Mouse (Mus musculus): ENCODE measurements around the gene Cldn22. TPM values are rescaled to one million over a fixed set of nuclear protein-coding genes. Genes with fewer than 3 reads are reported as not detected.

Gene Cldn22
- total and polyA plus RNA-seq, 3 experiments, result not detected

GRCm38 (mm10) chr8:47786323-47786722 is 38.0 kb upstream of the Cldn22 start (continued):
- TF ChIP-seq MAX (IDR thresholded peaks at IDR 0.05; ENCODE audit: low read length), result no peak

DNA sequence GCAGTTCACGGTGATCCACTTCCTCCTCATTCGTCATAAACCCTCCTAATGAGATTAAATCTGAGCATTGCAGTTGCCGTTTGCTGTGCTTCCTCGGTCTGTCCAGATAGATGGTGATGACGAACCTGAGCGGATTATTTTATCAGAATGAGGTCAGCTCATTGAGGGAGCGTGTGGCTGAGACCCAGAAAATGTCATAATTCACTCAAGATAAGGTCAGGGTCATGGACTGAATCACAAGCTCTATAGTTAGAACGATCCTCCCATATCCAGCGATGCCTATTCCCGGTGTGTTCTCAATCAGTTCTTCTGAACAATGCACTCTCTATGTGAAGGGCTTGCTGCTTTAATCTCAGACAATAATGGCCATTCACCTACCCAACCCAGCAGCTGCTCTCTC is 36.6 kb upstream of the Cldn22 start:
- H3K79me2 ChIP-seq (ENCODE audit: control insufficient read depth, insufficient read depth, low read length, poor library complexity), result no peaks in the 10 kb centered on the region
- no peak overlapping the region for H3K9ac ChIP-seq (ENCODE audit: control insufficient read depth, low read depth, low read length, poor library complexity, severe bottlenecking)
- no peak overlapping the region for H3K4me3 ChIP-seq (ENCODE audit: control insufficient read depth in 1 of 2, insufficient read depth in 1 of 2, low read depth in 2 of 2, low read length in 2 of 2)
- peak; percentile 8 for DNase-seq (ENCODE audit: low read depth, low spot score)
- H3K9me3 ChIP-seq (replicated peaks; ENCODE audit: insufficient read depth, low read length), result no peaks in the 10 kb centered on the region
- no peaks in the 10 kb centered on the region for H3K4me1 ChIP-seq (ENCODE audit: control insufficient read depth in 1 of 2, insufficient read depth in 2 of 2, low read length in 2 of 2)
- H3K36me3 ChIP-seq (ENCODE audit: control insufficient read depth in 1 of 2, insufficient read depth in 2 of 2, low read length in 2 of 2), result no peaks in the 10 kb centered on the region
- TF ChIP-seq MEF2A (IDR thresholded peaks at IDR 0.05; ENCODE audit: extremely low read depth, insufficient replicate concordance, low read depth, low read length, poor library complexity, severe bottlenecking), result no peak
- peak; percentile 16; the same call in 1 of the 2 replicates for TF ChIP-seq GATA1 (IDR thresholded peaks at IDR 0.05; ENCODE audit: low read depth, low read length)
- 0 out of 4 replicates have a peak, but pooled peaks cover 0 to 1% of the 10 kb centered on the region in 2 experiments for H3K27me3 ChIP-seq (ENCODE audit: control insufficient read depth in 1 of 2, insufficient read depth in 2 of 2, low read length in 2 of 2)
- H3K27ac ChIP-seq (ENCODE audit: control insufficient read depth, low read depth, low read length), result no peak overlapping the region

GRCm38 (mm10) chr8:47791986-47792385 is 32.3 kb upstream of the Cldn22 start:
- Histone ChIP-seq H3K9ac (ENCODE audit: control insufficient read depth, low read depth, low read length, poor library complexity, severe bottlenecking) (no peak overlapping the region), H3K79me2 (ENCODE audit: control insufficient read depth, insufficient read depth, low read length, poor library complexity) (no peaks in the 10 kb centered on the region), H3K36me3 (ENCODE audit: control insufficient read depth in 1 of 2, insufficient read depth in 2 of 2, low read length in 2 of 2) (no peaks in the 10 kb centered on the region), H3K4me3 (ENCODE audit: control insufficient read depth in 1 of 2, insufficient read depth in 1 of 2, low read depth in 2 of 2, low read length in 2 of 2) (no peak overlapping the region), H3K4me1 (ENCODE audit: control insufficient read depth in 1 of 2, insufficient read depth in 2 of 2, low read length in 2 of 2) (no peaks in the 10 kb centered on the region), H3K27me3 (ENCODE audit: control insufficient read depth in 1 of 2, insufficient read depth in 2 of 2, low read length in 2 of 2) (no peaks in the 10 kb centered on the region), H3K9me3 (replicated peaks; ENCODE audit: insufficient read depth, low read length) (no peaks in the 10 kb centered on the region), H3K27ac (ENCODE audit: control insufficient read depth, low read depth, low read length) (no peak overlapping the region)
- DNase-seq (ENCODE audit: low read depth, low spot score), result no peak
- no peak for TF ChIP-seq CTCF (IDR thresholded peaks at IDR 0.05 in 2 of 3, conservative IDR thresholded peaks at IDR 0.05 in 1 of 3; ENCODE audit: control insufficient read depth in 1 of 3, insufficient read depth in 1 of 3, low read depth in 2 of 3, low read length in 3 of 3, poor library complexity in 1 of 3, severe bottlenecking in 1 of 3)
- TF ChIP-seq MAFK (IDR thresholded peaks at IDR 0.05; ENCODE audit: borderline replicate concordance, low read depth, low read length), result no peak
- no peak for TF ChIP-seq CHD2 (IDR thresholded peaks at IDR 0.05; ENCODE audit: low read length)
- TF ChIP-seq MAX (IDR thresholded peaks at IDR 0.05; ENCODE audit: low read length), result no peak
- no peak for TF ChIP-seq CHD1 (IDR thresholded peaks at IDR 0.05; ENCODE audit: low read depth, low read length)
- TF ChIP-seq USF2 (IDR thresholded peaks at IDR 0.05; ENCODE audit: borderline replicate concordance in 1 of 2, insufficient read depth in 1 of 2, low read depth in 1 of 2, low read length in 2 of 2), result no peak
- no peak for TF ChIP-seq TBP (IDR thresholded peaks at IDR 0.05; ENCODE audit: low read depth, low read length)
- TF ChIP-seq NELFE (IDR thresholded peaks at IDR 0.05; ENCODE audit: low read depth, low read length), result no peak
- TF ChIP-seq SMC3 (IDR thresholded peaks at IDR 0.05; ENCODE audit: low read depth, low read length), result no peak
- TF ChIP-seq JUND (IDR thresholded peaks at IDR 0.05; ENCODE audit: low read depth, low read length), result no peak
- no peak for TF ChIP-seq NRF1 (IDR thresholded peaks at IDR 0.05; ENCODE audit: insufficient read depth, low read depth, low read length, poor library complexity, severe bottlenecking)
- no peak for TF ChIP-seq KAT2A (conservative IDR thresholded peaks at IDR 0.05; ENCODE audit: low read depth, low read length)
- TF ChIP-seq POLR2AphosphoS5 (IDR thresholded peaks at IDR 0.05; ENCODE audit: borderline replicate concordance, low read depth, low read length), result no peak
- TF ChIP-seq MAZ (IDR thresholded peaks at IDR 0.05; ENCODE audit: low read depth, low read length), result no peak
- TF ChIP-seq USF1 (IDR thresholded peaks at IDR 0.05; ENCODE audit: low read depth, low read length), result no peak
- no peak for TF ChIP-seq MYB (IDR thresholded peaks at IDR 0.05; ENCODE audit: low read depth, low read length)
- TF ChIP-seq POLR2A (IDR thresholded peaks at IDR 0.05; ENCODE audit: control insufficient read depth in 1 of 2, insufficient read depth in 1 of 2, low read depth in 1 of 2, low read length in 2 of 2, poor library complexity in 1 of 2), result no peak

All from MEL (cell line).